Mouse (Mus musculus) brain, embryonic 14.5 days (tissue): Measurements from ENCODE around the gene Tagap.

ENCODE experiments used
- CTCF ChIP-seq: fragments of 200-500 bp; IDR thresholded peaks from 2 replicates; pipeline ENCODE4 v1.5.1; 2012; ENCODE audit warnings: inconsistent platforms, mild to moderate bottlenecking, moderate library complexity, borderline replicate concordance; ENCODE audit not compliant: insufficient read depth, insufficient read length; ENCODE audit errors: extremely low read depth
- POLR2A ChIP-seq: fragments of 200-500 bp; IDR thresholded peaks from 2 replicates; pipeline ENCODE4 v1.6.1; 2012; ENCODE audit warnings: mild to moderate bottlenecking, inconsistent platforms, borderline replicate concordance; ENCODE audit not compliant: poor library complexity, insufficient read depth, insufficient read length, severe bottlenecking; ENCODE audit errors: extremely low read depth

- TF ChIP-seq POLR2A (no peak), CTCF (no peak)
These were observed 6.6 kb upstream of the Tagap start for GRCm38 (mm10) chr17:7919209-7919608.
